Mouse (Mus musculus): ENCODE measurements around the gene Mrnip. TPM values are rescaled to one million over a fixed set of nuclear protein-coding genes. Genes with fewer than 3 reads are reported as not detected.

The Mrnip gene
- polyA plus RNA-seq, 1 experiment from 2014 or later: 23.1 TPM

GRCm38 (mm10) chr11:50168352-50168751 lies 5.9 kb upstream of the Mrnip start:
- Histone ChIP-seq H3K27ac (no peak overlapping the region), H3K9me3 (no peaks in the 10 kb centered on the region), H3K4me3 (no peak overlapping the region), H3K27me3 (ENCODE audit: insufficient read depth, poor library complexity, severe bottlenecking) (no peaks in the 10 kb centered on the region), H3K4me1 (replicated peaks) (no peaks in the 10 kb centered on the region), H3K36me3 (peaks cover 68% of the 10 kb centered on the region)
- no peak for DNase-seq (ENCODE audit: low spot score)
- 89% methylated on average over 5 of the region's 5 CpGs for WGBS

- H3K4me3 ChIP-seq: peak overlapping the region; percentile 75
- peaks cover 11% of the 10 kb centered on the region for H3K4me1 ChIP-seq (replicated peaks)
- H3K27ac ChIP-seq: peak overlapping the region; percentile 89
- DNase-seq (ENCODE audit: low spot score): peak; percentile 98
- no peaks in the 10 kb centered on the region for H3K27me3 ChIP-seq (ENCODE audit: insufficient read depth, poor library complexity, severe bottlenecking)
- peaks cover 48% of the 10 kb centered on the region for H3K36me3 ChIP-seq
- no peaks in the 10 kb centered on the region for H3K9me3 ChIP-seq
- WGBS: under 1% methylated on average over 27 of the region's 27 CpGs
These were observed 515 bp downstream of the Mrnip start for GRCm38 (mm10) chr11:50174730-50175187.

- H3K27ac ChIP-seq: no peak overlapping the region
- H3K4me3 ChIP-seq: no peak overlapping the region
- no peaks in the 10 kb centered on the region for H3K27me3 ChIP-seq (ENCODE audit: insufficient read depth, poor library complexity, severe bottlenecking)
- WGBS: 82% methylated on average over 3 of the region's 3 CpGs
- H3K4me1 ChIP-seq (replicated peaks): peaks cover 11% of the 10 kb centered on the region
- DNase-seq (ENCODE audit: low spot score): no peak
- no peaks in the 10 kb centered on the region for H3K9me3 ChIP-seq
- peaks cover 36% of the 10 kb centered on the region for H3K36me3 ChIP-seq
These were observed 2.1 kb downstream of the Mrnip start for GRCm38 (mm10) chr11:50176351-50176750.

GRCm38 (mm10) chr11:50177111-50177510 lies 2.9 kb downstream of the Mrnip start:
- WGBS: 77% methylated on average over 6 of the region's 6 CpGs
- peaks cover 32% of the 10 kb centered on the region for H3K36me3 ChIP-seq
- no peaks in the 10 kb centered on the region for H3K9me3 ChIP-seq
- DNase-seq (ENCODE audit: low spot score): no peak
- no peak overlapping the region for H3K4me3 ChIP-seq
- H3K4me1 ChIP-seq (replicated peaks): peaks cover 11% of the 10 kb centered on the region
- no peak overlapping the region for H3K27ac ChIP-seq
- no peaks in the 10 kb centered on the region for H3K27me3 ChIP-seq (ENCODE audit: insufficient read depth, poor library complexity, severe bottlenecking)

- no peak for DNase-seq (ENCODE audit: low spot score)
- WGBS: 78% methylated on average over 5 of the region's 5 CpGs
- H3K36me3 ChIP-seq: peaks cover 45% of the 10 kb centered on the region
- H3K4me3 ChIP-seq: no peak overlapping the region
- H3K27ac ChIP-seq: no peak overlapping the region
- H3K9me3 ChIP-seq: no peaks in the 10 kb centered on the region
- peaks cover 11% of the 10 kb centered on the region for H3K4me1 ChIP-seq (replicated peaks)
- no peaks in the 10 kb centered on the region for H3K27me3 ChIP-seq (ENCODE audit: insufficient read depth, poor library complexity, severe bottlenecking)
These were observed 4.6 kb downstream of the Mrnip start for GRCm38 (mm10) chr11:50178532-50179488.

GRCm38 (mm10) chr11:50180478-50181231 lies 6.4 kb downstream of the Mrnip start:
- Histone ChIP-seq H3K4me1 (replicated peaks) (peaks cover 5% of the 10 kb centered on the region; the same call in 1 of the 2 replicates), H3K4me3 (no peak overlapping the region), H3K36me3 (peaks cover 52% of the 10 kb centered on the region), H3K27me3 (ENCODE audit: insufficient read depth, poor library complexity, severe bottlenecking) (no peaks in the 10 kb centered on the region), H3K27ac (no peak overlapping the region), H3K9me3 (no peaks in the 10 kb centered on the region)
- DNase-seq (ENCODE audit: low spot score): no peak
- WGBS: 81% methylated on average over 6 of the region's 6 CpGs

- H3K4me1 ChIP-seq (replicated peaks): no peaks in the 10 kb centered on the region
- WGBS: 91% methylated on average over 4 of the region's 4 CpGs
- no peaks in the 10 kb centered on the region for H3K9me3 ChIP-seq
- H3K27me3 ChIP-seq (ENCODE audit: insufficient read depth, poor library complexity, severe bottlenecking): no peaks in the 10 kb centered on the region
- H3K27ac ChIP-seq: no peak overlapping the region
- peaks cover 46% of the 10 kb centered on the region for H3K36me3 ChIP-seq
- no peak overlapping the region for H3K4me3 ChIP-seq
- no peak for DNase-seq (ENCODE audit: low spot score)
These were observed 8.5 kb downstream of the Mrnip start for GRCm38 (mm10) chr11:50182702-50183101.

GRCm38 (mm10) chr11:50184788-50185187 lies 10.5 kb downstream of the Mrnip start:
- Histone ChIP-seq H3K27ac (no peak overlapping the region), H3K9me3 (no peaks in the 10 kb centered on the region), H3K36me3 (peaks cover 34% of the 10 kb centered on the region), H3K4me3 (no peak overlapping the region), H3K27me3 (ENCODE audit: insufficient read depth, poor library complexity, severe bottlenecking) (no peaks in the 10 kb centered on the region), H3K4me1 (replicated peaks) (no peaks in the 10 kb centered on the region)
- no peak for DNase-seq (ENCODE audit: low spot score)
- 77% methylated on average over 3 of the region's 3 CpGs for WGBS

- 79% methylated on average over 7 of the region's 7 CpGs for WGBS
- H3K36me3 ChIP-seq: peaks cover 16% of the 10 kb centered on the region
These were observed 14.4 kb downstream of the Mrnip start for GRCm38 (mm10) chr11:50188682-50189081.

GRCm38 (mm10) chr11:50190362-50190761 lies 16.1 kb downstream of the Mrnip start:
- DNase-seq (ENCODE audit: low spot score): no peak
- H3K4me1 ChIP-seq (replicated peaks): no peaks in the 10 kb centered on the region
- H3K4me3 ChIP-seq: no peak overlapping the region
- no peaks in the 10 kb centered on the region for H3K9me3 ChIP-seq
- no peaks in the 10 kb centered on the region for H3K27me3 ChIP-seq (ENCODE audit: insufficient read depth, poor library complexity, severe bottlenecking)
- peaks cover 21% of the 10 kb centered on the region for H3K36me3 ChIP-seq
- H3K27ac ChIP-seq: no peak overlapping the region
- 96% methylated on average over 4 of the region's 4 CpGs for WGBS

More at GRCm38 (mm10) chr11:50188682-50189081, 14.4 kb downstream of the Mrnip start:
- H3K9me3 ChIP-seq: no peaks in the 10 kb centered on the region
- no peak for DNase-seq (ENCODE audit: low spot score)
- no peak overlapping the region for H3K4me3 ChIP-seq
- H3K27me3 ChIP-seq (ENCODE audit: insufficient read depth, poor library complexity, severe bottlenecking): no peaks in the 10 kb centered on the region
- H3K4me1 ChIP-seq (replicated peaks): no peaks in the 10 kb centered on the region
- H3K27ac ChIP-seq: no peak overlapping the region

GRCm38 (mm10) chr11:50192278-50192677 lies 18.0 kb downstream of the Mrnip start:
- WGBS: 88% methylated on average over 3 of the region's 3 CpGs

GRCm38 (mm10) chr11:50194070-50194469 lies 19.8 kb downstream of the Mrnip start:
- no peak overlapping the region for H3K4me3 ChIP-seq
- no peaks in the 10 kb centered on the region for H3K27me3 ChIP-seq (ENCODE audit: insufficient read depth, poor library complexity, severe bottlenecking)
- no peaks in the 10 kb centered on the region for H3K9me3 ChIP-seq
- H3K27ac ChIP-seq: no peak overlapping the region
- 81% methylated on average over 7 of the region's 7 CpGs for WGBS
- no peaks in the 10 kb centered on the region for H3K4me1 ChIP-seq (replicated peaks)
- no peak for DNase-seq (ENCODE audit: low spot score)
- peaks cover 46% of the 10 kb centered on the region for H3K36me3 ChIP-seq

More at GRCm38 (mm10) chr11:50192278-50192677, 18.0 kb downstream of the Mrnip start:
- no peaks in the 10 kb centered on the region for H3K4me1 ChIP-seq (replicated peaks)
- peaks cover 37% of the 10 kb centered on the region for H3K36me3 ChIP-seq
- H3K27ac ChIP-seq: no peak overlapping the region
- no peaks in the 10 kb centered on the region for H3K27me3 ChIP-seq (ENCODE audit: insufficient read depth, poor library complexity, severe bottlenecking)
- H3K9me3 ChIP-seq: no peaks in the 10 kb centered on the region
- no peak overlapping the region for H3K4me3 ChIP-seq
- no peak for DNase-seq (ENCODE audit: low spot score)

- no peaks in the 10 kb centered on the region for H3K27me3 ChIP-seq (ENCODE audit: insufficient read depth, poor library complexity, severe bottlenecking)
- no peaks in the 10 kb centered on the region for H3K4me1 ChIP-seq (replicated peaks)
- no peak overlapping the region for H3K4me3 ChIP-seq
- WGBS: 85% methylated on average over 4 of the region's 4 CpGs
- H3K9me3 ChIP-seq: no peaks in the 10 kb centered on the region
- H3K27ac ChIP-seq: no peak overlapping the region
- DNase-seq (ENCODE audit: low spot score): no peak
- H3K36me3 ChIP-seq: peaks cover 53% of the 10 kb centered on the region
These were observed 20.5 kb downstream of the Mrnip start for GRCm38 (mm10) chr11:50194793-50195192.
